Mouse (Mus musculus) liver, postnatal 0 days (tissue): ENCODE data around the gene Rnf225. TPM values are rescaled to one million over a fixed set of nuclear protein-coding genes. Genes with fewer than 3 reads are reported as not detected.
"Not testable (repeated sequence)": the region's sequence is repeated elsewhere in the genome, so short reads cannot be mapped to it uniquely, and the experiment has no call there.

Experiments
- ATAC-seq: fragments of 200-750 bp; cut with Nextera tagmentation; 2 replicates; pipeline ENCODE4 v1.8.0; 2017; ENCODE audit warnings: mild to moderate bottlenecking, moderate library complexity
- DNase-seq: peaks from one replicate; pipeline ENCODE4 v3.0.0-alpha.2; 2016
- H3K27ac ChIP-seq: fragments of 300-500 bp; sonication (generic); 2 replicates; pipeline ENCODE4 v1.5.1; 2014; ENCODE audit warnings: antibody characterized with exemption, moderate library complexity, mild to moderate bottlenecking, low read depth
- H3K27me3 ChIP-seq: fragments of 300-500 bp; sonication (generic); 2 replicates; pipeline ENCODE4 v1.6.1; 2014; ENCODE audit warnings: low read length, control low read depth, mixed read lengths; ENCODE audit not compliant: insufficient read depth
- H3K36me3 ChIP-seq: fragments of 300-500 bp; sonication (generic); replicated peaks from 2 replicates; pipeline ENCODE4 v1.6.1; 2014; ENCODE audit warnings: mild to moderate bottlenecking, control low read depth, low read length, moderate library complexity, mixed read lengths; ENCODE audit not compliant: insufficient read depth
- H3K4me1 ChIP-seq: fragments of 300-500 bp; sonication (generic); 2 replicates; pipeline ENCODE4 v1.6.1; 2014; ENCODE audit warnings: antibody characterized with exemption, mild to moderate bottlenecking, control low read depth; ENCODE audit not compliant: insufficient read depth
- H3K4me2 ChIP-seq: fragments of 300-500 bp; sonication (generic); 2 replicates; pipeline ENCODE4 v1.6.1; 2014; ENCODE audit warnings: low read depth, mild to moderate bottlenecking, low read length, moderate library complexity, mixed read lengths
- H3K4me3 ChIP-seq: fragments of 300-500 bp; sonication (generic); 2 replicates; pipeline ENCODE4 v1.5.1; 2014; ENCODE audit warnings: low read depth, low read length
- H3K9ac ChIP-seq: fragments of 300-500 bp; sonication (generic); replicated peaks from 2 replicates; pipeline ENCODE4 v1.6.1; 2014; ENCODE audit warnings: mild to moderate bottlenecking, moderate library complexity
- H3K9me3 ChIP-seq: fragments of 300-500 bp; sonication (generic); 2 replicates; pipeline ENCODE4 v1.6.1; 2016; ENCODE audit warnings: mild to moderate bottlenecking, control low read depth, low read length, mixed read lengths
- CTCF ChIP-seq: sonication (generic); IDR thresholded peaks from 2 replicates; pipeline ENCODE4 v1.5.1; 2016; ENCODE audit warnings: antibody characterized with exemption, low read depth
- EP300 ChIP-seq: IDR thresholded peaks from 2 replicates; pipeline ENCODE4 v1.6.1; 2016; ENCODE audit warnings: antibody characterized with exemption, low read depth, mild to moderate bottlenecking
- WGBS: fragments of 180-500 bp; shearing (Covaris S2); extraction: QIAGEN DNeasy Blood & Tissue Kit; methylation state at CpG from one replicate; pipeline ENCODE4 v1.1.7; 2014; ENCODE audit not compliant: insufficient replicate concordance; 5-methylcytosine and 5-hydroxymethylcytosine counted together
- polyA plus RNA-seq: library from polyadenylated mRNA; unstranded; fragments of >200 nt; fragmentation: Nextera tagmentation; extraction: Ambion mirVana; gene quantifications from 2 replicates; pipeline ENCODE4 v1.2.1, GENCODE M21; 2015

Gene Rnf225
- polyA plus RNA-seq, 1 experiment from 2014 or later = 0.05 TPM

DNA sequence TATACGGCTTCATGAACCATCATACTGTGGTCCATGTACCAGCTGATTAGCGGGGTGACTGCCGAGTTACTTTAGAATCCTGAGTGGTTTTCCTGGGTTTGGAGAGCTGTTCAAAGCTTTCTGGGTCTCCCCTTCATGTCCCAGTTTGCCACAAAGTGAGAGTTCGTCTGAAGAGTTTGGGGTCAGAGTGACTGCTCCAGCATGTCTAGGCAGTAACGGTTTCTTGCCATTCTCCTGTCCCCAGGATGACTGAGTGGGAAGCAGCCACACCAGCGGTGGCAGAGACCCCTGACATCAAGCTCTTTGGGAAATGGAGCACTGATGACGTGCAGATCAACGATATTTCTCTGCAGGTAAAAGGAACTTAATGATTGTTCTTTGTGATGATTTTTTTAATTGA is 4.5 kb upstream of the Rnf225 start:
- WGBS = 1% methylated on average over 8 of the region's 8 CpGs
- Histone ChIP-seq H3K4me1 (peaks cover 20% of the 10 kb centered on the region), H3K9me3 (no peaks in the 10 kb centered on the region), H3K9ac (peak overlapping the region; percentile 83), H3K27ac (0 out of 2 replicates have a peak overlapping the region, but pooled peaks have one; percentile 35), H3K36me3 (peaks cover 38% of the 10 kb centered on the region), H3K4me2 (peak overlapping the region; percentile 87), H3K4me3 (peak overlapping the region; percentile 78), H3K27me3 (no peaks in the 10 kb centered on the region)
- TF ChIP-seq CTCF (no peak), EP300 (no peak)
- no peak for DNase-seq
- ATAC-seq = no peak

DNA sequence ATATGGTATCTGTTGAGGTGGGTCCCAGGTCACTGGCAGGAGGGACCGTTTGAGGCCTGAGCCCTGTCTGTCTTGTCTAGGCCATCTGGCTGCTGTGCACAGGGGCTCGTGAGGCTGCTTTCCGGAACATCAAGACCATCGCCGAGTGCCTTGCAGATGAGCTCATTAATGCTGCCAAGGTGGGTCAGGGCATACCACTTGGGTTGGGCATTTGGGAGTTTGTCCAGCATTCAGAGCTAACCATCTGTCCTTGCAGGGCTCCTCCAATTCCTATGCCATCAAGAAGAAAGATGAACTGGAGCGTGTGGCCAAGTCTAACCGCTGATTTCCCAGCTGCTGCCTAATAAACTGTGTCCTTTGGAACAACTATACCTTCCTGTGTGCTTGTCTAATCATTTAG is 900 bp upstream of the Rnf225 start:
- DNase-seq (no peak), ATAC-seq (no peak)
- 83% methylated on average over 7 of the region's 7 CpGs for WGBS
- Histone ChIP-seq H3K4me1 (peaks cover 30% of the 10 kb centered on the region), H3K9ac (no peak overlapping the region), H3K9me3 (no peaks in the 10 kb centered on the region), H3K4me2 (no peak overlapping the region), H3K36me3 (peaks cover 38% of the 10 kb centered on the region), H3K4me3 (no peak overlapping the region), H3K27me3 (no peaks in the 10 kb centered on the region), H3K27ac (no peak overlapping the region)
- TF ChIP-seq CTCF (no peak), EP300 (no peak)

DNA sequence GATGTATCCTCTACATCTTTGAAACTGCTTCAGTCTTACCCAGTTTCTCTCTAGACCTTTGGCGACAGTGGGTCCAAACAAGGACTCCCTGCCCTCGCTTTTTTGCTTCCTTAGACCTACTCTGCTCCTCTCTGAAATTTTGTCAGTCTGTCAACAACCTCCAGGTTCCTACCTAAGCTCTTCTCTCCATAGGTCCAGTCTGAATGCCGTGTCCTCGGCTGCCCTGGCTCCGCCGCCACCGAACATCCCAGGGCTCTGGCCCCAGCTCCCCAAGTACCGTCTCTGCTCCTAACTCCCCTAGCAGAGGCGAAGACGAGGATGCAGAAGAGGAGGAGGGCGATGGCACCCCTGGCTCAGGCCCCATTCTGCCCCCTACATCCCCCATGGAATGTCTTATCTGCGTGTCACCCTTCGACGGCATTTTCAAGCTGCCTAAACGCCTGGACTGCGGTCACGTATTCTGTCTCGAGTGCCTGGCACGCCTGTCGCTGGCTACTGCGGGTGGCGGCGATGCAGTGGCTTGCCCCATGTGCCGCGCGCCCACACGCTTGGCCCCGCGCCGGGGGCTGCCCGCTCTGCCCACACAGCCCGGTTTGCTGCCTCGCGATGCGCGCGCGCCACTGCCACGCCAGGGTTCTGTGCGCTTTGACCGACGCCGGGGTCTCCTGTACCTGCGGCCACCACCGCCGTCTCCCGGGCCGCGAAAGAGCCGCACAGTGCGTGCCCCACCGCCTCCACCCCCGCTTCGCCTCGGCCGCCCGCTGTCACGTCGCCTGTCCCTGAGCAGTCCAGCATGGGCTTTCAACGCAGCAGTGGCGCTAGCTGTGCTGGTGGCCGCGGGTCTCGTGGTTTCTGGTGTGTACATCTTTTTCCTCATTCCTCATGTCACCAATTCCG is 725 bp downstream of the Rnf225 start:
- Histone ChIP-seq H3K9me3 (no peaks in the 10 kb centered on the region), H3K9ac (peak overlapping the region; percentile 48), H3K4me3 (peak overlapping the region; percentile 35), H3K27me3 (no peaks in the 10 kb centered on the region), H3K27ac (no peak overlapping the region), H3K4me1 (peaks cover 26% of the 10 kb centered on the region), H3K36me3 (peaks cover 38% of the 10 kb centered on the region), H3K4me2 (peak overlapping the region; percentile 69)
- TF ChIP-seq CTCF = no peak
- TF ChIP-seq EP300 = no peak
- peak; percentile 34 for DNase-seq
- 6% methylated on average over 58 of the region's 65 CpGs for WGBS
- ATAC-seq = peak; percentile 40

DNA sequence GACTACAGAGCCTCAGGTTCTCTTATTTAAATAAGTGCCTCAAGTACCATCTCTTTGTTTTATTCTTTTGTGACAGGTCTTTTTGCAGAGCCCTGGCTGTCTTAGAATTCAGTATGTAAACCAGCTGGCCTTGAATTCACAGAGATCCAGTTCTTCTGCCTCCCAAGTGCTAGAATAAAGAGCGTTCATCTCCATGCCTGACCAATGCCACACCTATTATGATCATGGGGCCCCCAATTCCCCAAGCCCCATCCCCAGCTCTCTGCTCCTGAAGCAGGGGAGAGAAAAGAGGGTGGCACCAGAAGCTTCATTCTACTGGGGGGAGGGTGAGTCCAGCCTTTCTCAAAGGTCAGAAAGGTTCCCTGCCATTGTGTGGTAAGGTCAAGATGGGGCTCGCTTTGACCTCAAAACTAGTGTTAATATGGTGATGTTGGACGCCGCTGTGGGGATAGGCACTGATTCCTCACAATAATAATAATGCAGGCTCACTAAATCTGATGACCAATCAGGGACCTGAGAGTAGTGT is 6.5 kb downstream of the Rnf225 start:
- 74% methylated on average over 4 of the region's 4 CpGs for WGBS
- no peak for TF ChIP-seq CTCF
- TF ChIP-seq EP300 = no peak
- Histone ChIP-seq H3K4me2 (no peak overlapping the region), H3K9ac (no peak overlapping the region), H3K4me3 (no peak overlapping the region), H3K27ac (no peak overlapping the region), H3K4me1 (peaks cover 6% of the 10 kb centered on the region; the same call in 1 of the 2 replicates), H3K27me3 (no peaks in the 10 kb centered on the region), H3K9me3 (no peaks in the 10 kb centered on the region), H3K36me3 (no peaks in the 10 kb centered on the region)
- DNase-seq (no peak), ATAC-seq (no peak)

DNA sequence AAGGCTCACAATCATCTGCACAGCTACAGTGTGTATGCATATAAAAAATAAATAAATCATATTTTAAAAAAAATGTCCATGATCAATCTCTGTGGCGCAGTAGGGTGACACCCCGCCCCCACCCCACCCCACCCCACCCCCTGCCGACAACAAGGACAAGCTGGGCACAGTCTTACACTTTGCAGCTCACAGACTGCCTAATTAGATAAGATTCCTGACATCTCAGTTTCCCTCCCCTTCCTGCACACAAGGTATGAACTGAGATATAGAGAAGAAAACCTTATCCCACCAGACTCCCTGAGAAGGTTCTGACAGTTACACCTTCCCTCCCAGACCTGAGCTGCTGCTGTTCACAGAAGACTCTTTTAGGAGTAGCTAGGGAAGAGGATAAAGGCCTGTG is 7.6 kb downstream of the Rnf225 start:
- Histone ChIP-seq H3K4me1 (no peaks in the 10 kb centered on the region), H3K27ac (no peak overlapping the region), H3K9me3 (no peaks in the 10 kb centered on the region), H3K9ac (no peak overlapping the region), H3K4me2 (no peak overlapping the region), H3K4me3 (no peak overlapping the region), H3K27me3 (no peaks in the 10 kb centered on the region), H3K36me3 (no peaks in the 10 kb centered on the region)
- DNase-seq = no peak
- no peak for ATAC-seq
- TF ChIP-seq EP300 (no peak), CTCF (no peak)
- 65% methylated on average over 3 of the region's 3 CpGs for WGBS

DNA sequence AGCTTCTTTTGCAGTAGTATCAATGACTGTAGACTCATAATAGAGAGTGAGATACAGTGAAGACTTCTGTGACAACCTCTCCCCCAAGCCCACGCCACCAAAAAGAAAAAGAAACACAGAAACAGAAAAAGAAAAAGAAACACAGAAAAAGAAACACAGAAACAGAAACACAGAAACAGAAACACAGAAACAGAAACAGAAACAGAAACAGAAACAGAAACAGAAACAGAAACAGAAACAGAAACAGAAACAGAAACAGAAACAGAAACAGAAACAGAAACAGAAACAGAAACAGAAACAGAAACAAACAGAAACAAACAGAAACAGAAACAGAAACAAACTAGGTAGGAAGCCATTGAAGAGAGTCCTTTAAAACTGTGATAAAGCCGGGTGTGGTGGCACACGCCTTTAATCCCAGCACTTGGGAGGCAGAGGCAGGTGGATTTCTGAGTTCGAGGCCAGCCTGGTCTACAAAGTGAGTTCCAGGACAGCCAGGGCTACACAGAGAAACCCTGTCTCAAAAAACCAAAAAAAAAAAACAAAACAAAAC is 10.1 kb downstream of the Rnf225 start:
- H3K27me3 ChIP-seq, H3K9me3 ChIP-seq, H3K4me2 ChIP-seq, H3K27ac ChIP-seq, DNase-seq, ATAC-seq, H3K4me1 ChIP-seq, H3K36me3 ChIP-seq, H3K9ac ChIP-seq, H3K4me3 ChIP-seq: not testable (repeated sequence)
- WGBS = 84% methylated on average over 4 of the region's 4 CpGs
